Mouse (Mus musculus) testis, adult 2 months (tissue): Measurements from ENCODE around the gene Lrsam1.

Experiments used
- CTCF ChIP-seq: fragments of 200-500 bp; IDR thresholded peaks from 2 replicates; pipeline ENCODE4 v1.5.1; 2012; ENCODE audit warnings: low read depth, mild to moderate bottlenecking, inconsistent platforms, low read length, moderate library complexity; ENCODE audit not compliant: control insufficient read depth, insufficient read depth, insufficient replicate concordance
- POLR2A ChIP-seq: fragments of 200-500 bp; IDR thresholded peaks from 2 replicates; pipeline ENCODE4 v1.6.1; 2012; ENCODE audit warnings: low read depth, mild to moderate bottlenecking, inconsistent platforms, low read length, moderate library complexity; ENCODE audit not compliant: control insufficient read depth

- no peak for TF ChIP-seq POLR2A
- TF ChIP-seq CTCF, result no peak
These were observed 4.2 kb upstream of the Lrsam1 start for GRCm38 (mm10) chr2:32965511-32966183.
